Mouse (Mus musculus): ENCODE data around the gene Dusp22. TPM values are rescaled to one million over a fixed set of nuclear protein-coding genes. Genes with fewer than 3 reads are reported as not detected.
A peak's percentile ranks its signal among the peaks of the same experiment; 100 is the strongest.

The Dusp22 gene
- polyA plus RNA-seq, 1 experiment from 2014 or later, result 24.3 TPM

DNA sequence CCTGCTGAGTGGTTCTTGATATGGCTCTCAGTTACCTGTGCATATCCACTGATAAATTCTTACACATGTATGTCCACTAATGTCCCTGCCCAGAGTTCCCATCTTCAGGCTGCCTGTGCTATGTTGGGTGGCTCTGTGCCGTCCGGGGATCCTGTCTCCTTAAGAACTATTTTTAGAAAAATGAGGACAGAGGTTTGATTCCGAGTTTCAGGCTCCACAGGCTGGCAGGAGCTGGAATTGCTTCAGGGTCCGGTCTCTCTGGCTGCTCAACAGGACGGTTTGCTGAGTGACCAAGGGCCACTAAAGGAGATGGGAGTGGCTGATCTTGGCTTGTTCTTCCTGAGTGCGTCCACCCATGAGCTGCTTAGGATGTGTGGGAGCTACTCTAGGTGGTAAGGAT lies 69.4 kb downstream of the Dusp22 start:
- Histone ChIP-seq H3K4me3 (no peak overlapping the region), H3K27ac (no peak overlapping the region)
- WGBS, result 23% methylated on average over 6 of the region's 6 CpGs

DNA sequence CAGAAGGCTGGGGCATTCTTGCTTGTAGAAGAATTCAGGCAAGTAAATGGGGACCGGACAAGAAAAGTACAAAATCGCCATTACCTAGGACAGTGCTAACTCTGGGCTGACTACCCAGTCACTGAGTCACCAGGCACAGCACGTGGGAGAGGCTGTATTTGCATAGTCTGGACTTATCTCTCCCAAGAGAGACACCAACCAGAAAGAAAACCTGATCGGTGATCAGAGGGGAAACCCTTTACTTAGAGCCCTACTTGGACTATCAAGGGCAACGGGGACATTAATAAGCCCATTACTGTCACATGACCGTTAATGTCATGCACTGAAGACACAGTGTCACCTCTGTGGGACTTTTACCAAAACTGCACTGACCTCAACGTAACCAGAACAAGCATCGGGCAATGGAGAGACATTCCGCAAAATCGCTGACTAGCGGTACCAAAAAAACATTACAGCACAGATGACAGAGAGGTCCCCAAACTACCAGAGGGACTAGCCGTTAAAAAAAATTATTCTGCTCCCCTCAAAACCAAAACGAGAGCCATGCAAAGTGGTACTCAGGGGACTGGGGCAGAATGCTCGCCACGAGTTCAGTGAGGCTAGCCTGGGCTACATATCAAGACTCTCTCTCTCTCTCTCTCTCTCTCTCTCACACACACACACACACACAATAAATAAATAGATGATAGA lies 70.5 kb downstream of the Dusp22 start:
- Histone ChIP-seq H3K9me3 (no peaks in the 10 kb centered on the region), H3K36me3 (no peaks in the 10 kb centered on the region), H3K4me1 (peaks cover 10% of the 10 kb centered on the region), H3K27ac (no peak overlapping the region), H3K4me3 (no peak overlapping the region), H3K27me3 (ENCODE audit: insufficient read depth, poor library complexity, severe bottlenecking) (no peaks in the 10 kb centered on the region)
- no peak for DNase-seq (ENCODE audit: low spot score)
- 80% methylated on average over 15 of the region's 15 CpGs for WGBS

More for the DNA sequence above, 69.4 kb downstream of the Dusp22 start:
- Histone ChIP-seq H3K27me3 (ENCODE audit: insufficient read depth, poor library complexity, severe bottlenecking) (no peaks in the 10 kb centered on the region), H3K9me3 (no peaks in the 10 kb centered on the region), H3K36me3 (no peaks in the 10 kb centered on the region), H3K4me1 (peaks cover 14% of the 10 kb centered on the region)
- no peak for DNase-seq (ENCODE audit: low spot score)

DNA sequence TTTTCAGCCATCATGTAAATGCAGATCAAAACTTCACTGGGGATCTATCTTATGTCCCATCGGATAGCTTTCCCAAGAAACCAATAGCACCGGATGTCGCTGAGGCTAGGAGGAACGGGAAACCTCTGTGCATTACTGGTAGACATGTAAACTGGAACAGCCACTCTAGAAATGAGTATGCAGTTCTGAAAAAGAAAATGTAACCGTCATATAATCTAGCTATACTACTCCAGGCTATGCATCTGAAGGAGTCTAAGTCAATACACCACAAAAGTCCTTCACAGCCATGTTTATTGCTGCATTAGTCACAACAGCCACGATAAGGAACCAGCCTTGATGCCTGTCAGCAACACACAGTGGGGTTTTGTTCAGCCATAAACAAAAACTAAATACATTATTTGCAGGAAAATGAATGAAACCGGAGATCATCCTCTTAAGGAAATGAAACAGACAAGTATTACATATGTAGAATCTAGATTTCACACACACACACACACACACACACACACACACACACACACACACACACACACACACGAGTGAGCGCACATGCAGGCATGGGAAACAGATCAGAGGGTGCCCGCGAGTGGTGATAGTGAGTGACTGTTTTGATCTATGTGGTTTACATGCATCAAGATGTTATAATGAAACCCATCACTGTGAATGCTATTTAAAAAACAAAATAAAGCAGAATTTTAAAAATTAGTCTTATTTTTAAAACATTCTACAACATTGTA lies 73.1 kb downstream of the Dusp22 start:
- H3K27me3 ChIP-seq (ENCODE audit: insufficient read depth, poor library complexity, severe bottlenecking), result no peaks in the 10 kb centered on the region
- no peak overlapping the region for H3K27ac ChIP-seq
- no peak for DNase-seq (ENCODE audit: low spot score)
- peaks cover 9% of the 10 kb centered on the region; the same call in 1 of the 2 replicates for H3K4me1 ChIP-seq
- H3K9me3 ChIP-seq, result no peaks in the 10 kb centered on the region
- no peaks in the 10 kb centered on the region for H3K36me3 ChIP-seq
- no peak overlapping the region for H3K4me3 ChIP-seq
- 86% methylated on average over 11 of the region's 11 CpGs for WGBS

DNA sequence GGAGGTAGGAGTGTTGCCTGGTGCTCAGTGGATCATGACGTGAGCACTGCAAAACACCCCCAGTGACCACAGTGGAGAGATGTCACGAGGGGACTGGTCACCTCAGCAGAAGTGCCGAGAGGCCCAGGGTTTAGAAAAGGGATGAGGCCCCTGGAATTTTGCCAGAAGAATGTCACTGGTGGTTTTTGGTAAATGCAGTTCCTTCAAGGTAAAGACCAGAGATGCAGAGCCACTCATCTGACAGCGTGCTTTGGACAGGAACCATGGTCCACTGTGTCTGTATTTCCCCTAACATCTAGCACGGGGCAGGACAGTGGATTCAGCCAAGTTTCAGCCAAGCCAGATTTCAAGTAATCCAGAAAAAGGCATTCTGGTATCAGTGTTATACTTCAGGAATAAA lies 76.9 kb downstream of the Dusp22 start:
- 80% methylated on average over 5 of the region's 5 CpGs for WGBS
- no peak for DNase-seq (ENCODE audit: low spot score)
- Histone ChIP-seq H3K9me3 (no peaks in the 10 kb centered on the region), H3K4me3 (no peak overlapping the region), H3K4me1 (no peaks in the 10 kb centered on the region), H3K27ac (no peak overlapping the region), H3K36me3 (no peaks in the 10 kb centered on the region), H3K27me3 (ENCODE audit: insufficient read depth, poor library complexity, severe bottlenecking) (0 out of 2 replicates have a peak, but pooled peaks cover 4% of the 10 kb centered on the region)

DNA sequence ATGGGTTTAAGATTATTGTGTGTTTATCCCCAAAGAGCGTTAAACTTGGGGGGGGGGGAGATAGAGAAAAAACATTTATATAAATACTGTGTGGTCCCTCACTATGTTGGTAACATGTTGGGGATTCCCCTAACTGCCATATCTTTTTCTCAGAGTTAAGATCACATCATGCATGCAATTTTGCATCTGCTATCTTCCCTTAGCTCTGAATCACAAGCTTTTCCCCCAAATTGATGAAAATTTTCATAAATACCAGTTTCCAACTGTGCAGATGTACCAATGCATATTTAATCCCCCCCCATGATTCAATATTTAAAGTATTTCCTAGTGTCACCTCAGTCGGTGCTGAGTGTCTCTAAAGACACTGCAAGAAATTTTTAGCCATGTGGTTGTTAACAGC lies 77.5 kb downstream of the Dusp22 start:
- WGBS, result 80% methylated on average over 2 of the region's 2 CpGs
- H3K27ac ChIP-seq, result no peak overlapping the region
- no peaks in the 10 kb centered on the region for H3K4me1 ChIP-seq
- DNase-seq (ENCODE audit: low spot score), result no peak
- H3K9me3 ChIP-seq, result no peaks in the 10 kb centered on the region
- H3K36me3 ChIP-seq, result no peaks in the 10 kb centered on the region
- no peak overlapping the region for H3K4me3 ChIP-seq
- H3K27me3 ChIP-seq (ENCODE audit: insufficient read depth, poor library complexity, severe bottlenecking), result 0 out of 2 replicates have a peak, but pooled peaks cover 4% of the 10 kb centered on the region

DNA sequence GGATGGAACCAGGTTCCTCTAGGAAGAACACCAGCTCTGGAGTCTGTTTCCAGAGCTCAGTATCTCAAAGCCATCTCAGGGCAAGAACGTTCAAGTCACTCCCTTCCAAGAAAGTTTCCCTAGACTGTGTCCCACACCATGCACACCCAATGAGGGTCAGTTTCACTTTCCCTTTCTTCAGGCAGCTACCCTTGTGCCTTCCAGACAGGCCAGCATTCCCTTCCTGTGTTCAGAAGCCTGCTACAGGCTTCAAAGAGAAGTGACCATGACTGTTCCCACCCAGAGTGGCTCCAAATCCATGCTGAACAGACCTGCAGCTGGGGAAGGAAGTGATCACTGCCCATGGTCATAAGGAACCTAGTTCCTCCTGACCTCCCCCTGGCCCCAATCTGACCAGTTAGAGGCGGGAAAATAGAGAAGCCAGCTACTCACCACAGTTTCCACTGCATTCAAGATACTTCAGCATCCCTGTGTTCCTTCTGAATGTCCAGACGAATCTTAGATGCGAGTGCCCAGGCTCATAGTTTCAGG lies 78.6 kb downstream of the Dusp22 start:
- 84% methylated on average over 4 of the region's 4 CpGs for whole genome bisulfite sequencing
- Histone ChIP-seq H3K9me3 (no peaks in the 10 kb centered on the region), H3K27ac (no peak overlapping the region), H3K4me1 (no peaks in the 10 kb centered on the region), H3K27me3 (ENCODE audit: insufficient read depth, poor library complexity, severe bottlenecking) (peaks cover 4% of the 10 kb centered on the region; the same call in 1 of the 2 replicates), H3K4me3 (no peak overlapping the region), H3K36me3 (no peaks in the 10 kb centered on the region)
- no peak for DNase-seq (ENCODE audit: low spot score)

DNA sequence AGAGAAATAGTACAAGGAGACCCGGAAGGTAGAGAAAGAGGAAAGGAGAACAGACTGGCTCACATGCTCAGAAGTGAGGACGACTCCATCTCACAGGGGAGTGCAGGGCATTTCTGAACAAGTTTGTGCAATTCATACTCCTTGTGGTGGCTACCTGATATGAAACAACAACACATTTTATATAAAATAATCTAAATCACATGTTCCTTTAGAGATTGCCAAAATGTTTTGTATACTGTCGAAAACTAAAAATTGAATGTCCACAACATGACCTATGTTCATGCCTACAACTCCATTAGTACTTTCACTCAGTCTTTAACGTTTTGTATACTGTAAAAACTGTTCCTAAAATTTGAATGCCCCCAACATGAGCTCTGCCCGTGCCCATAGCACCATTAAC lies 81.4 kb downstream of the Dusp22 start:
- Histone ChIP-seq H3K4me1 (no peaks in the 10 kb centered on the region), H3K4me3 (no peak overlapping the region), H3K27me3 (ENCODE audit: insufficient read depth, poor library complexity, severe bottlenecking) (peaks cover 9% of the 10 kb centered on the region; the same call in 1 of the 2 replicates), H3K36me3 (no peaks in the 10 kb centered on the region), H3K9me3 (no peaks in the 10 kb centered on the region), H3K27ac (no peak overlapping the region)
- DNase-seq (ENCODE audit: low spot score), result no peak
- WGBS, result 70% methylated on average over 5 of the region's 5 CpGs

DNA sequence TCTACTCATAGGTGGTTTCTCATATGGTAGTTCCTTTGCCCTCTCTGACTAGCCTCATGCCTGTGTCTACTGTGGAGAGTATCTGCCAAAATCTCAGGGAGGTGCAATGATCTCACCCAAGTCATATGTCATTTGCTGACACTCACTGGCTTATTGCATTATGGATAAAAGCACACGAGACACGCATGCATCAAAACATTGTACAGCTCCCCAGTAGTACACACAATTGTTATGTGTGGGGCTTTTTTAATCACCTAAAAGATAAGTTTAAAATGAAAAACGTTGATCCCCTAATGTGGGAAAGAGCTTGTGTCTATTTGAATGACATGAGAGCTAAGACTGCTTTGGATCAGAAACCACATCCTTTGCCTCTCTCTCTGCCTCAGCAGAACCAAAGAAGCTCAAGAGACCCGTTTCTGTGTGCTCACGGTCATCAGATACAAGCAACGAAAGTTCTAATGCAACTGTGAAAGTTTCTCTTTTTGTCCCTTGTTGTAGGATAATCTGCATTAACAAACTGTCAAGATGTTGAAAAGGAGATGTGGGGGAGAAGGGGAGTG lies 82.7 kb downstream of the Dusp22 start:
- H3K4me3 ChIP-seq, result no peak overlapping the region
- no peak for DNase-seq (ENCODE audit: low spot score)
- H3K4me1 ChIP-seq, result no peaks in the 10 kb centered on the region
- no peaks in the 10 kb centered on the region for H3K9me3 ChIP-seq
- H3K36me3 ChIP-seq, result no peaks in the 10 kb centered on the region
- 65% methylated on average over 6 of the region's 6 CpGs for WGBS
- no peak overlapping the region for H3K27ac ChIP-seq
- H3K27me3 ChIP-seq (ENCODE audit: insufficient read depth, poor library complexity, severe bottlenecking), result peaks cover 20% of the 10 kb centered on the region

DNA sequence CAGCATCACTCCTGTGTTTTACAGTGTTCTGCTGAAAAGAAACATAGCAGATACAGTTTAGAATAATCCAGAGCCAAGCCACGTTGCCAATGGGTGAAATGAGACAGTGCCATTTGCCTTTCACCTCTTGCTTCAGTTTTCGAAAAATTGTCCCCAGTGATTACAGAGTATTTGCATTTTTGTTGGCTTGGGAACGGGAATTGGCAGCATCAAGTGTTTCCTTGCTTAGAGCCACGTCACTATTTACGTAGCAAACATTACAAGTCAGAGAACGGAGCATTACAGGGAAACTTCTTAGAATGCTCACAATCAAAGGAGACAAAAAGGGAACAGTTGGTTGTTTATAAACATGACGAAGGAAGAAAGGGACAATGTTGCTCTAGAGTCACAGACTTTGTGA lies 85.3 kb downstream of the Dusp22 start:
- H3K4me1 ChIP-seq, result peaks cover 14% of the 10 kb centered on the region
- no peaks in the 10 kb centered on the region for H3K36me3 ChIP-seq
- H3K9me3 ChIP-seq, result no peaks in the 10 kb centered on the region
- 73% methylated on average over 7 of the region's 7 CpGs for WGBS
- peaks cover 44% of the 10 kb centered on the region for H3K27me3 ChIP-seq (ENCODE audit: insufficient read depth, poor library complexity, severe bottlenecking)
- no peak for DNase-seq (ENCODE audit: low spot score)
- H3K4me3 ChIP-seq, result no peak overlapping the region
- H3K27ac ChIP-seq, result no peak overlapping the region

DNA sequence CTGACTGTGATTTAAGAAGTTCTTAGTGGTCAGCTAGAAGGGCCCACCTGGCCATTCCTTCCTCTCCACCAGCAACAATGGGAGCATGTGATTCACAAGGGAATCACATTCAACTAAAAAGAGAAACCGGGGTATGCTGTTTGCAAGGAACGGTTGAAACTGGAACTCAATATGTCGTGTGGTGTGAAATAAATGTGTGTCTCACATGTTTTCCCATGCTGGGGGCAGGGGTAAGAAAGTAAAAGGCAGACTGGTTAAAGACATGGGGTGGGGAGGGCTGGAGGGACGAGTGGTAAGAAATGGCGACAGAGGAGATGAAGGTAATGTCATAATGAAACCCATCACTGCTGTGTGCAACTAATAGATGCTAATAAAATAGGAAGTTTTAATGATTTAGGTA lies 87.3 kb downstream of the Dusp22 start:
- Histone ChIP-seq H3K4me1 (peaks cover 24% of the 10 kb centered on the region), H3K27ac (no peak overlapping the region), H3K27me3 (ENCODE audit: insufficient read depth, poor library complexity, severe bottlenecking) (peaks cover 61% of the 10 kb centered on the region), H3K4me3 (no peak overlapping the region), H3K9me3 (no peaks in the 10 kb centered on the region), H3K36me3 (no peaks in the 10 kb centered on the region)
- 78% methylated on average over 5 of the region's 5 CpGs for WGBS
- no peak for DNase-seq (ENCODE audit: low spot score)

DNA sequence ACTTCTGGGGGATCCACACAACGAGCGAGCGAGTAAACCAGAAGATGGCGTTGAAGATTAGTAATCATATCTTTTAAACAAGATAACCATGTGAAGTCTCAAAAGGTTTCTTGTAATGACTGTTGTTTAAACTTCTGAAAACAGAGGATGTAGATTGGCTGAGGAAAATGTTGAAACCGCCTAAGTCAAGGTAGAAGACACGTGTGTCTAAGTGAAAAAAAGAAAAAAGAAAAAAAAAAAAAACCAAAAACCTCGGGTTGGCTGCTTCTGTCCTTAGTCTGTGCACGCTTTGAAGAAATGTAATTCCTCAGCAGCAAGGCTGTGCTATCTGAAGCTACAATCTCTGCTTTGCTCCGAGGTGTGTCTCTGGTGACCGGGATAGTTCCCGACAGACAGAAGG lies 87.7 kb downstream of the Dusp22 start:
- WGBS, result 59% methylated on average over 11 of the region's 11 CpGs
- H3K4me3 ChIP-seq, result no peak overlapping the region
- no peak for DNase-seq (ENCODE audit: low spot score)

DNA sequence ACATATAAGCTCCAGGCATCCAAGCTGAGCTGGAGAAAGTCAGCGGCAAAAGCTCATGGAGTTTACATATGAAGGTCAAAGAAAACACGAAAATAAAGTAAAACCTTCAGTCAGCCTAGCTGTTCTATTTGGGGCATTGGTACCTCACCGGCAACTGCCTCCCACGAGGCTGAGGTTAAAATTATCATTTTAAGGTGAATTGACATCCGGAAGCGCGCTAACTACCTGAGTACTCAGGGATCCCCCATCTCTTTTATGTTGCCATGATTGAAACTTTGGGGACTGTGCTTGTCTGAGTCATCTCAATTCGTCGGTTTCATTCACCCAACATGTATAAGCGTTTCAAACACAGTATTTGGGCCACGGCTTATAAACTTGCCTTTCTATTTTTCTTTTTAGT lies 88.5 kb downstream of the Dusp22 start:
- H3K36me3 ChIP-seq, result no peaks in the 10 kb centered on the region
- no peak overlapping the region for H3K4me3 ChIP-seq
- DNase-seq (ENCODE audit: low spot score), result no peak
- no peaks in the 10 kb centered on the region for H3K9me3 ChIP-seq
- H3K4me1 ChIP-seq, result peaks cover 24% of the 10 kb centered on the region
- peaks cover 74% of the 10 kb centered on the region for H3K27me3 ChIP-seq (ENCODE audit: insufficient read depth, poor library complexity, severe bottlenecking)
- H3K27ac ChIP-seq, result no peak overlapping the region
- whole genome bisulfite sequencing, result 55% methylated on average over 11 of the region's 11 CpGs

More for the DNA sequence above, 87.7 kb downstream of the Dusp22 start:
- peaks cover 24% of the 10 kb centered on the region for H3K4me1 ChIP-seq
- no peaks in the 10 kb centered on the region for H3K9me3 ChIP-seq
- no peaks in the 10 kb centered on the region for H3K36me3 ChIP-seq
- no peak overlapping the region for H3K27ac ChIP-seq
- peaks cover 66% of the 10 kb centered on the region for H3K27me3 ChIP-seq (ENCODE audit: insufficient read depth, poor library complexity, severe bottlenecking)

DNA sequence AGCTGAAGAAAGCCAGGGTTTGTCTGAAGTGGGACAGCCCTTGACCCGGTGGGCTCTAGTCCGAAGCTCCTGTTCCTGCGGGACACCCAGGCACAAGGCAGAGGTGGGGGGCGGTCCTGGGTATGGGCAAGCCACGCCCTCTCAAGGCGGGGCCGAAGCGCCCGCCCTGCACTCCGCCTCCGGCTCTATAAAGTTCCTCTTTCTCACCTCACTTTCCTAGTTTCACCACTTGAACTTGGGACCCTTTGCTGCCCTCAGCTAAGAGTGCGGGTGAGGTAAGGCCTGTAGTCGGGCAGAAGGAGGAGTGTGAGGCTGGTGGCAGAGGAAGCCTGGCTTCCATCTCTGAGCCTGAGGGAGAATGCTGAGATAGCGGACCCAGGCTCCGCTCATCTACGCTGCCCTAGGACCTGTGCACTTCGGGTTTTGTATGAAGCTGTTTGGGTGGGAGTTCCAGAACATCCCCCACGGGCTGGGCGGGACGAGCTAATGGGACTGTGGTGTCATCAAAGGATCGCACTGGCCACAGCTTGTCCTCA lies 89.3 kb downstream of the Dusp22 start, which contains the start of gene Irf4:
TSS of gene Irf4 (plus strand) at position 206 of the 536 bp plus-strand sequence.
- WGBS, result 2% methylated on average over 21 of the region's 21 CpGs
- peaks cover 79% of the 10 kb centered on the region for H3K27me3 ChIP-seq (ENCODE audit: insufficient read depth, poor library complexity, severe bottlenecking)
- no peaks in the 10 kb centered on the region for H3K36me3 ChIP-seq
- H3K4me1 ChIP-seq, result peaks cover 24% of the 10 kb centered on the region
- H3K9me3 ChIP-seq, result no peaks in the 10 kb centered on the region
- no peak for DNase-seq (ENCODE audit: low spot score)
- H3K27ac ChIP-seq, result no peak within 1 kb of the TSS
- H3K4me3 ChIP-seq, result peak within 1 kb of the TSS; percentile 60
